Mouse (Mus musculus): Measurements from ENCODE around the gene Emc8. TPM values are rescaled to one million over a fixed set of nuclear protein-coding genes. Genes with fewer than 3 reads are reported as not detected.

The Emc8 gene
- polyA plus RNA-seq, 1 experiment from 2014 or later: 307 TPM

- Histone ChIP-seq H3K4me2 (ENCODE audit: low read depth, low read length, severe bottlenecking) (no peak overlapping the region), H3K27ac (ENCODE audit: low read depth, low read length) (no peak overlapping the region), H3K4me1 (replicated peaks; ENCODE audit: control insufficient read depth, insufficient read depth, low read length) (no peaks in the 10 kb centered on the region), H3K27me3 (ENCODE audit: control insufficient read depth, insufficient read depth, low read length) (no peaks in the 10 kb centered on the region), H3K4me3 (ENCODE audit: low read depth, low read length) (no peak overlapping the region), H3K9ac (ENCODE audit: low read length) (no peak overlapping the region), H3K9me3 (ENCODE audit: control insufficient read depth, low read length) (no peaks in the 10 kb centered on the region), H3K36me3 (ENCODE audit: control insufficient read depth, insufficient read depth, low read length) (no peaks in the 10 kb centered on the region)
- DNase-seq (ENCODE audit: low spot score) (no peak), ATAC-seq (replicated peaks; ENCODE audit: low FRiP score) (no peak)
- 70% methylated on average over 10 of the region's 10 CpGs for WGBS
Measured at GRCm38 (mm10) chr8:120642031-120642662, 26.2 kb downstream of the Emc8 start.

GRCm38 (mm10) chr8:120641245-120641644 lies 27.1 kb downstream of the Emc8 start:
- no peaks in the 10 kb centered on the region for H3K36me3 ChIP-seq (ENCODE audit: control insufficient read depth, insufficient read depth, low read length)
- H3K4me3 ChIP-seq (ENCODE audit: low read depth, low read length): no peak overlapping the region
- no peak overlapping the region for H3K27ac ChIP-seq (ENCODE audit: low read depth, low read length)
- H3K4me2 ChIP-seq (ENCODE audit: low read depth, low read length, severe bottlenecking): no peak overlapping the region
- DNase-seq (ENCODE audit: low spot score) (no peak), ATAC-seq (replicated peaks; ENCODE audit: low FRiP score) (no peak)
- H3K4me1 ChIP-seq (replicated peaks; ENCODE audit: control insufficient read depth, insufficient read depth, low read length): no peaks in the 10 kb centered on the region
- WGBS: 27% methylated on average over 8 of the region's 8 CpGs
- no peaks in the 10 kb centered on the region for H3K27me3 ChIP-seq (ENCODE audit: control insufficient read depth, insufficient read depth, low read length)
- no peaks in the 10 kb centered on the region for H3K9me3 ChIP-seq (ENCODE audit: control insufficient read depth, low read length)
- no peak overlapping the region for H3K9ac ChIP-seq (ENCODE audit: low read length)

GRCm38 (mm10) chr8:120634329-120634839 lies 34.0 kb downstream of the Emc8 start:
- no peak overlapping the region for H3K27ac ChIP-seq (ENCODE audit: low read depth, low read length)
- DNase-seq (ENCODE audit: low spot score): peak; percentile 71
- WGBS: 1% methylated on average over 34 of the region's 42 CpGs

GRCm38 (mm10) chr8:120633665-120634271 lies 34.6 kb downstream of the Emc8 start:
- WGBS: under 1% methylated on average over 44 of the region's 44 CpGs
- ATAC-seq (replicated peaks; ENCODE audit: low FRiP score): 0 out of 2 replicates have a peak, but pooled peaks have one; percentile 5
- peak overlapping the region; percentile 43 for H3K9ac ChIP-seq (ENCODE audit: low read length)
- no peaks in the 10 kb centered on the region for H3K36me3 ChIP-seq (ENCODE audit: control insufficient read depth, insufficient read depth, low read length)
- H3K4me3 ChIP-seq (ENCODE audit: low read depth, low read length): peak overlapping the region; percentile 50
- no peak overlapping the region for H3K27ac ChIP-seq (ENCODE audit: low read depth, low read length)
- peak; percentile 67 for DNase-seq (ENCODE audit: low spot score)
- peaks cover 9% of the 10 kb centered on the region; the same call in 1 of the 2 replicates for H3K4me1 ChIP-seq (replicated peaks; ENCODE audit: control insufficient read depth, insufficient read depth, low read length)
- H3K9me3 ChIP-seq (ENCODE audit: control insufficient read depth, low read length): no peaks in the 10 kb centered on the region
- peak overlapping the region; percentile 95 for H3K4me2 ChIP-seq (ENCODE audit: low read depth, low read length, severe bottlenecking)
- H3K27me3 ChIP-seq (ENCODE audit: control insufficient read depth, insufficient read depth, low read length): peaks cover 23% of the 10 kb centered on the region

More at GRCm38 (mm10) chr8:120634329-120634839, 34.0 kb downstream of the Emc8 start:
- no peaks in the 10 kb centered on the region for H3K9me3 ChIP-seq (ENCODE audit: control insufficient read depth, low read length)
- no peaks in the 10 kb centered on the region for H3K36me3 ChIP-seq (ENCODE audit: control insufficient read depth, insufficient read depth, low read length)
- peak overlapping the region; percentile 43 for H3K9ac ChIP-seq (ENCODE audit: low read length)
- H3K4me1 ChIP-seq (replicated peaks; ENCODE audit: control insufficient read depth, insufficient read depth, low read length): peaks cover 9% of the 10 kb centered on the region; the same call in 1 of the 2 replicates
- peak; percentile 33; the same call in 1 of the 2 replicates for ATAC-seq (replicated peaks; ENCODE audit: low FRiP score)
- peak overlapping the region; percentile 95 for H3K4me2 ChIP-seq (ENCODE audit: low read depth, low read length, severe bottlenecking)
- H3K27me3 ChIP-seq (ENCODE audit: control insufficient read depth, insufficient read depth, low read length): peaks cover 23% of the 10 kb centered on the region
- H3K4me3 ChIP-seq (ENCODE audit: low read depth, low read length): peak overlapping the region; percentile 50

- WGBS: 27% methylated on average over 17 of the region's 17 CpGs
- Histone ChIP-seq H3K36me3 (ENCODE audit: control insufficient read depth, insufficient read depth, low read length) (no peaks in the 10 kb centered on the region), H3K4me1 (replicated peaks; ENCODE audit: control insufficient read depth, insufficient read depth, low read length) (peaks cover 9% of the 10 kb centered on the region; the same call in 1 of the 2 replicates), H3K9me3 (ENCODE audit: control insufficient read depth, low read length) (no peaks in the 10 kb centered on the region), H3K27ac (ENCODE audit: low read depth, low read length) (no peak overlapping the region), H3K4me3 (ENCODE audit: low read depth, low read length) (peak overlapping the region; percentile 50; the same call in 1 of the 2 replicates), H3K9ac (ENCODE audit: low read length) (no peak overlapping the region), H3K4me2 (ENCODE audit: low read depth, low read length, severe bottlenecking) (peak overlapping the region; percentile 95), H3K27me3 (ENCODE audit: control insufficient read depth, insufficient read depth, low read length) (peaks cover 23% of the 10 kb centered on the region)
- DNase-seq (ENCODE audit: low spot score) (no peak), ATAC-seq (replicated peaks; ENCODE audit: low FRiP score) (no peak)
Measured at GRCm38 (mm10) chr8:120632969-120633664, 35.3 kb downstream of the Emc8 start.

- WGBS: 73% methylated on average over 21 of the region's 21 CpGs
- no peak for DNase-seq (ENCODE audit: low spot score)
- no peaks in the 10 kb centered on the region for H3K9me3 ChIP-seq (ENCODE audit: control insufficient read depth, low read length)
- H3K9ac ChIP-seq (ENCODE audit: low read length): no peak overlapping the region
- no peaks in the 10 kb centered on the region for H3K36me3 ChIP-seq (ENCODE audit: control insufficient read depth, insufficient read depth, low read length)
- no peak overlapping the region for H3K4me2 ChIP-seq (ENCODE audit: low read depth, low read length, severe bottlenecking)
- ATAC-seq (replicated peaks; ENCODE audit: low FRiP score): no peak
- no peak overlapping the region for H3K4me3 ChIP-seq (ENCODE audit: low read depth, low read length)
- peaks cover 9% of the 10 kb centered on the region; the same call in 1 of the 2 replicates for H3K4me1 ChIP-seq (replicated peaks; ENCODE audit: control insufficient read depth, insufficient read depth, low read length)
- H3K27me3 ChIP-seq (ENCODE audit: control insufficient read depth, insufficient read depth, low read length): peaks cover 23% of the 10 kb centered on the region
- H3K27ac ChIP-seq (ENCODE audit: low read depth, low read length): no peak overlapping the region
Measured at GRCm38 (mm10) chr8:120631441-120632375, 36.7 kb downstream of the Emc8 start.

GRCm38 (mm10) chr8:120630848-120631247 lies 37.5 kb downstream of the Emc8 start:
- H3K4me2 ChIP-seq (ENCODE audit: low read depth, low read length, severe bottlenecking): no peak overlapping the region
- DNase-seq (ENCODE audit: low spot score): no peak
- no peaks in the 10 kb centered on the region for H3K9me3 ChIP-seq (ENCODE audit: control insufficient read depth, low read length)
- H3K4me3 ChIP-seq (ENCODE audit: low read depth, low read length): no peak overlapping the region
- ATAC-seq (replicated peaks; ENCODE audit: low FRiP score): no peak
- WGBS: 53% methylated on average over 6 of the region's 6 CpGs
- H3K4me1 ChIP-seq (replicated peaks; ENCODE audit: control insufficient read depth, insufficient read depth, low read length): peaks cover 9% of the 10 kb centered on the region; the same call in 1 of the 2 replicates
- H3K36me3 ChIP-seq (ENCODE audit: control insufficient read depth, insufficient read depth, low read length): no peaks in the 10 kb centered on the region
- H3K9ac ChIP-seq (ENCODE audit: low read length): no peak overlapping the region
- H3K27me3 ChIP-seq (ENCODE audit: control insufficient read depth, insufficient read depth, low read length): peaks cover 23% of the 10 kb centered on the region
- H3K27ac ChIP-seq (ENCODE audit: low read depth, low read length): no peak overlapping the region

GRCm38 (mm10) chr8:120630031-120630430 lies 38.3 kb downstream of the Emc8 start:
- Histone ChIP-seq H3K4me3 (ENCODE audit: low read depth, low read length) (no peak overlapping the region), H3K4me2 (ENCODE audit: low read depth, low read length, severe bottlenecking) (no peak overlapping the region), H3K9me3 (ENCODE audit: control insufficient read depth, low read length) (no peaks in the 10 kb centered on the region), H3K27ac (ENCODE audit: low read depth, low read length) (no peak overlapping the region), H3K4me1 (replicated peaks; ENCODE audit: control insufficient read depth, insufficient read depth, low read length) (peaks cover 9% of the 10 kb centered on the region; the same call in 1 of the 2 replicates), H3K9ac (ENCODE audit: low read length) (no peak overlapping the region), H3K27me3 (ENCODE audit: control insufficient read depth, insufficient read depth, low read length) (peaks cover 20% of the 10 kb centered on the region), H3K36me3 (ENCODE audit: control insufficient read depth, insufficient read depth, low read length) (no peaks in the 10 kb centered on the region)
- DNase-seq (ENCODE audit: low spot score) (no peak), ATAC-seq (replicated peaks; ENCODE audit: low FRiP score) (no peak)
- 33% methylated on average over 5 of the region's 5 CpGs for WGBS
